Mouse (Mus musculus) kidney, embryonic 15.5 days (tissue): ENCODE measurements around the gene Lsm10. TPM values are rescaled to one million over a fixed set of nuclear protein-coding genes. Genes with fewer than 3 reads are reported as not detected.

ENCODE experiments used
- ATAC-seq: fragments of 200-750 bp; cut with Nextera tagmentation; replicated peaks from 2 replicates; pipeline ENCODE4 v1.8.0; 2017; ENCODE audit warnings: moderate TSS enrichment; ENCODE audit not compliant: low FRiP score
- H3K27ac ChIP-seq: fragments of 300-500 bp; sonication (generic); 2 replicates; pipeline ENCODE4 v1.5.1; 2015; ENCODE audit warnings: mild to moderate bottlenecking, inconsistent platforms
- H3K27me3 ChIP-seq: fragments of 300-500 bp; sonication (generic); 2 replicates; pipeline ENCODE4 v1.6.1; 2015; ENCODE audit warnings: inconsistent platforms
- H3K36me3 ChIP-seq: fragments of 300-500 bp; sonication (generic); 2 replicates; pipeline ENCODE4 v1.6.1; 2015; ENCODE audit warnings: inconsistent platforms
- H3K4me1 ChIP-seq: fragments of 300-500 bp; sonication (generic); 2 replicates; pipeline ENCODE4 v1.6.1; 2015; ENCODE audit warnings: inconsistent platforms
- H3K4me2 ChIP-seq: fragments of 300-500 bp; sonication (generic); 2 replicates; pipeline ENCODE4 v1.6.1; 2015; ENCODE audit warnings: moderate library complexity, mild to moderate bottlenecking, inconsistent platforms
- H3K4me3 ChIP-seq: fragments of 300-500 bp; sonication (generic); replicated peaks from 2 replicates; pipeline ENCODE4 v1.5.1; 2015; ENCODE audit warnings: mild to moderate bottlenecking, inconsistent platforms
- H3K9ac ChIP-seq: fragments of 300-500 bp; sonication (generic); 2 replicates; pipeline ENCODE4 v1.6.1; 2015; ENCODE audit warnings: mild to moderate bottlenecking, inconsistent platforms
- H3K9me3 ChIP-seq: fragments of 300-500 bp; sonication (generic); replicated peaks from 2 replicates; pipeline ENCODE4 v1.6.1; 2016; ENCODE audit warnings: inconsistent platforms
- WGBS: fragments of 180-500 bp; shearing (Covaris S2); methylation state at CpG from one replicate; pipeline ENCODE4 v1.1.7; 2015; ENCODE audit warnings: mixed read lengths; 5-methylcytosine and 5-hydroxymethylcytosine counted together
- polyA plus RNA-seq: library from polyadenylated mRNA; unstranded; fragments of >200 nt; fragmentation: Nextera tagmentation; extraction: Ambion mirVana; gene quantifications from 2 replicates; pipeline ENCODE4 v1.2.1, GENCODE M21; 2015

Gene Lsm10
- polyA plus RNA-seq, 1 experiment from 2014 or later: 52.9 TPM

DNA sequence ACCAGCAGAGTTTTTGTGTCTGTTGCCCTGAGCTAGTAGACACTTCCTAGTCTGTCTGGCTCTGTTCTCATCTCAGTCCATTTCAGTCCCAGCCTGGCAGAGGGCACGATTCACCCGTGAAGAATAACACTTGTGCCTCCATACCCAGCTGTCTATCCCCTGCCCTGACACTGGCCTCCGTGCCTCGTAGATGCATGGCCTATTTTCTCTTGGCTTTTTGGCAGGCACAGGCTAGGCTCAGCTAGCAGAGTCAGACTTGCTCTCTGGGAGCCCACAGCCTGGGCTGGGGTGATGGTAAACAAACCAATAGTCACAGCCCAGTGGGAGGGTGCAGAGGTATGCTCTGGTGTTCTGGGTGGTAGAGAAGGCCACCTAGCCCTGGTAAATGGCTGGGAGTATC, 16.8 kb downstream of the Lsm10 start:
- Histone ChIP-seq H3K27ac (no peak overlapping the region), H3K9me3 (no peaks in the 10 kb centered on the region), H3K4me3 (no peak overlapping the region), H3K36me3 (peaks cover 7% of the 10 kb centered on the region; the same call in 1 of the 2 replicates), H3K27me3 (no peaks in the 10 kb centered on the region), H3K4me1 (peaks cover 65% of the 10 kb centered on the region), H3K9ac (no peak overlapping the region), H3K4me2 (no peak overlapping the region)
- 77% methylated on average over 4 of the region's 4 CpGs for WGBS
- no peak for ATAC-seq

DNA sequence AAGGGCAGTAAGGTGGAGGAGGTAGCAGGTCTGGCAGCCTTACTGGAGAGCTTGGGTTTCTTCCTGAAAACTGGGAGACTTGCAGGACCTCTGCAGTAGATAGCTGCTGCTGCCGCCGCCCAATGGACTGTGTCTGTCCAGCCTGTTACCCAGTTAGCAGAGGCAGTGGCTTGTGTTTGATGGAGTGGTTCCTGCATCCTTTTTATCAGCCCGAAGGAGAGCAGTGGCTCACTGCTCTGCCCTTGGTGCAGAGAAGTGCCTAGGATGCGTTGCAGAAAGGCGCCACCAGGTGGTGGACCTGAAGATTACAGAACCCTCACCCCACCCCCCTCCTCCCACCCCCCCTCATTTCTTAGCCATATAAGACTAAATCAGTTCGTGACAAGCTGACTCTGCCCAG, 17.5 kb downstream of the Lsm10 start:
- H3K27me3 ChIP-seq: no peaks in the 10 kb centered on the region
- H3K27ac ChIP-seq: peak overlapping the region; percentile 37; the same call in 1 of the 2 replicates
- H3K36me3 ChIP-seq: peaks cover 14% of the 10 kb centered on the region
- no peak overlapping the region for H3K4me3 ChIP-seq
- WGBS: 13% methylated on average over 6 of the region's 6 CpGs
- no peak overlapping the region for H3K4me2 ChIP-seq
- H3K9ac ChIP-seq: no peak overlapping the region
- ATAC-seq: 0 out of 2 replicates have a peak, but pooled peaks have one; percentile 12
- H3K9me3 ChIP-seq: no peaks in the 10 kb centered on the region
- peaks cover 58% of the 10 kb centered on the region for H3K4me1 ChIP-seq

- Histone ChIP-seq H3K27me3 (no peaks in the 10 kb centered on the region), H3K9me3 (no peaks in the 10 kb centered on the region), H3K4me1 (peaks cover 44% of the 10 kb centered on the region), H3K27ac (no peak overlapping the region), H3K9ac (no peak overlapping the region), H3K4me3 (no peak overlapping the region), H3K36me3 (peaks cover 15% of the 10 kb centered on the region), H3K4me2 (no peak overlapping the region)
- ATAC-seq: no peak
- 79% methylated on average over 9 of the region's 9 CpGs for WGBS
These were observed 19.0 kb downstream of the Lsm10 start for GRCm38 (mm10) chr4:126115411-126115810.

DNA sequence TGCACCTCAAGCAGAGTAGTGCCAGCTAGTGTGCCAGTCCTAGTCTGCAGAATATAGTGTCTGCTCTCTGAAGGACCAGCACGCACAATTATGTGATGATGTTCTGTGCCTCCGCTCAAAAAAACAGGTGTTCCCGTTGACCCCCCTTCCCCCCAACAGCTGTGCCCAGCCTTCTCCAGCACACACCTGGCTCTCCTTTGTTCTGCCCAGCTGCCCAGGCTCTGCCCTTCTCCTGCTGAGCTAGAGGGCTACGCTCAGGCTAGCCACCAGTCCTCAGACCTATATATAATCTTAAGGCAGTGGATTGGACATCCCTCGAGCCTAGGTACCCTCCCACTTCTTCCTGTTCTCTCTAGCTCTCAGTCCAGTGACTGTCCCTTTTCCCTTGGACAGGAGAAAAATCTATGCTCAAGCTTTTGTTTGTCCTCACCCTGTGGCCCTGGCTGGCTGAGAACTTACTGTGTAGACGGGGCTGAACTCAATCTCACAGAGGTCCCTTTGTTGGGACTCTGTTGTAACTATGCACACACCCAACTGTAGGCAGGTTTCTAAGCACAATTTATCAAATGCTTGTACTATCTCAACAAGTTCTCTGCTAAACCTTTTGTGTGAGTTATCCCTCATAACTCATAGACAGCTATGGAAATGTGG, 19.6 kb downstream of the Lsm10 start:
- ATAC-seq: no peak
- Histone ChIP-seq H3K27me3 (no peaks in the 10 kb centered on the region), H3K4me2 (no peak overlapping the region), H3K4me1 (peaks cover 38% of the 10 kb centered on the region), H3K36me3 (peaks cover 19% of the 10 kb centered on the region), H3K9me3 (peaks cover under 1% of the 10 kb centered on the region; the same call in 1 of the 2 replicates), H3K4me3 (no peak overlapping the region), H3K9ac (no peak overlapping the region), H3K27ac (no peak overlapping the region)
- WGBS: 54% methylated on average over 6 of the region's 6 CpGs

DNA sequence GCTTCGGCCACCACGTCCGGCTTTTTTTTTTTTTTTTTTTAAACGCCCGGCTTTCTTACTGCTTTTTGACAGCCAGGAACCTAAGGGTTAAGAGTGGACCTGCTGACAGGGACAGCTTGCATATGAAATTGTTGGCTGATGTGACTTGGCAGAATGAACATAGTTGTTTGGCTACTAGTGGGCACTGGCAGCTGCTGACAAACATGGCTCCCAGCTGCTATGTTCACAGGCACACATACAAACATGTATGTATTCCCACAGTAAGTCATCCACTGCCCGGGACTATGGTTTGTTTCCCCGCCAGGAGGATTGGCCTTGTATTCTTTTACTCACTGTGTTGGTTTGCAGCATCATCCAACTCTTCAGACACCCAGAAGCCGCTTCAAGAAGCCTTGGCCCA, 20.7 kb downstream of the Lsm10 start:
- Histone ChIP-seq H3K4me1 (peaks cover 27% of the 10 kb centered on the region), H3K9me3 (peaks cover 3% of the 10 kb centered on the region; the same call in 1 of the 2 replicates), H3K9ac (no peak overlapping the region), H3K27me3 (no peaks in the 10 kb centered on the region), H3K4me2 (no peak overlapping the region), H3K36me3 (peaks cover 28% of the 10 kb centered on the region), H3K4me3 (no peak overlapping the region), H3K27ac (no peak overlapping the region)
- 89% methylated on average over 8 of the region's 8 CpGs for WGBS
- no peak for ATAC-seq

DNA sequence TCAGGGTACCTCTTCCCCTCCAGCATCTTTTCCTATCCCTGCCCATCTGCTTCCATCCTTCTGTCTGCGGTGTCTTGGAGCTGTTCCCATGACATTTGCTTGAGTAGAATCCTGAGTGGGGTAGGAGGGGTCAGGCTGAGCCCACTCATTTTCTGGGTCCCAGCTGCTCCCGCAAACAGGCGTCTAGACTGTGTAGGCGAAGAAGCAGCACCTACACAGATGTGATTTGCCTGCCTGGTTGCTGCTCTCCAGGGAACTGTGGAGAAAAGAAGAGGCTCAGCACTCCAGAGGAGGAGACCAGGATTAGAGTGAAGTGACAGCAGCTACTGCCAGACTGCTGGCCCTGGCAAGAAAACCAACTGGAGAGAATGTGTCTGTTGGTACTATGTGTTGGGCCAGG, 22.2 kb downstream of the Lsm10 start:
- H3K27me3 ChIP-seq: no peaks in the 10 kb centered on the region
- no peak overlapping the region for H3K9ac ChIP-seq
- H3K27ac ChIP-seq: no peak overlapping the region
- peaks cover 20% of the 10 kb centered on the region for H3K4me1 ChIP-seq
- peaks cover 30% of the 10 kb centered on the region for H3K36me3 ChIP-seq
- H3K4me3 ChIP-seq: no peak overlapping the region
- 85% methylated on average over 4 of the region's 4 CpGs for WGBS
- no peak for ATAC-seq
- H3K4me2 ChIP-seq: no peak overlapping the region
- peaks cover 3% of the 10 kb centered on the region; the same call in 1 of the 2 replicates for H3K9me3 ChIP-seq

GRCm38 (mm10) chr4:126119051-126119450, 22.6 kb downstream of the Lsm10 start:
- Histone ChIP-seq H3K27me3 (no peaks in the 10 kb centered on the region), H3K4me3 (no peak overlapping the region), H3K27ac (no peak overlapping the region), H3K4me1 (peaks cover 16% of the 10 kb centered on the region), H3K36me3 (peaks cover 33% of the 10 kb centered on the region), H3K9ac (no peak overlapping the region), H3K4me2 (no peak overlapping the region), H3K9me3 (peaks cover 3% of the 10 kb centered on the region; the same call in 1 of the 2 replicates)
- WGBS: 89% methylated on average over 1 of the region's 1 CpGs
- ATAC-seq: no peak

GRCm38 (mm10) chr4:126120052-126120451, 23.6 kb downstream of the Lsm10 start:
- Histone ChIP-seq H3K4me3 (no peak overlapping the region), H3K9me3 (peaks cover 3% of the 10 kb centered on the region; the same call in 1 of the 2 replicates), H3K4me2 (no peak overlapping the region), H3K4me1 (peaks cover 11% of the 10 kb centered on the region), H3K9ac (no peak overlapping the region), H3K36me3 (peaks cover 43% of the 10 kb centered on the region), H3K27me3 (no peaks in the 10 kb centered on the region), H3K27ac (no peak overlapping the region)
- 75% methylated on average over 5 of the region's 5 CpGs for WGBS
- ATAC-seq: no peak

GRCm38 (mm10) chr4:126120506-126120905, 24.1 kb downstream of the Lsm10 start:
- no peak overlapping the region for H3K4me3 ChIP-seq
- peaks cover 3% of the 10 kb centered on the region; the same call in 1 of the 2 replicates for H3K9me3 ChIP-seq
- peaks cover 48% of the 10 kb centered on the region for H3K36me3 ChIP-seq
- 89% methylated on average over 2 of the region's 2 CpGs for WGBS
- no peak overlapping the region for H3K4me2 ChIP-seq
- H3K4me1 ChIP-seq: peaks cover 6% of the 10 kb centered on the region
- H3K27me3 ChIP-seq: no peaks in the 10 kb centered on the region
- ATAC-seq: no peak
- H3K27ac ChIP-seq: no peak overlapping the region
- H3K9ac ChIP-seq: no peak overlapping the region

- Histone ChIP-seq H3K36me3 (peaks cover 65% of the 10 kb centered on the region), H3K27me3 (no peaks in the 10 kb centered on the region), H3K4me3 (no peak overlapping the region), H3K27ac (no peak overlapping the region), H3K4me1 (no peaks in the 10 kb centered on the region), H3K4me2 (no peak overlapping the region), H3K9me3 (peaks cover 3% of the 10 kb centered on the region; the same call in 1 of the 2 replicates), H3K9ac (no peak overlapping the region)
- no peak for ATAC-seq
- 83% methylated on average over 10 of the region's 10 CpGs for WGBS
These were observed 27.1 kb downstream of the Lsm10 start for GRCm38 (mm10) chr4:126123309-126124040.

GRCm38 (mm10) chr4:126130502-126130901, 34.1 kb downstream of the Lsm10 start:
- ATAC-seq: peak; percentile 60
- Histone ChIP-seq H3K4me3 (no peak overlapping the region), H3K4me1 (peaks cover 48% of the 10 kb centered on the region), H3K36me3 (peaks cover 58% of the 10 kb centered on the region), H3K9ac (no peak overlapping the region), H3K4me2 (peak overlapping the region; percentile 20), H3K9me3 (no peaks in the 10 kb centered on the region), H3K27me3 (no peaks in the 10 kb centered on the region), H3K27ac (peak overlapping the region; percentile 92)
- WGBS: 22% methylated on average over 11 of the region's 11 CpGs
